Mouse (Mus musculus) erythroblast, embryonic 14.5 days (primary cell): ENCODE measurements around the gene Hipk4.

Source experiments
- GATA1 ChIP-seq: IDR thresholded peaks from 2 replicates; pipeline ENCODE4 v1.6.1; 2012; ENCODE audit warnings: low read length, inconsistent platforms, mixed read lengths
- TAL1 ChIP-seq: IDR thresholded peaks from 3 replicates; pipeline ENCODE4 v1.6.1; 2012; ENCODE audit warnings: low read length, inconsistent platforms, mixed read lengths

DNA sequence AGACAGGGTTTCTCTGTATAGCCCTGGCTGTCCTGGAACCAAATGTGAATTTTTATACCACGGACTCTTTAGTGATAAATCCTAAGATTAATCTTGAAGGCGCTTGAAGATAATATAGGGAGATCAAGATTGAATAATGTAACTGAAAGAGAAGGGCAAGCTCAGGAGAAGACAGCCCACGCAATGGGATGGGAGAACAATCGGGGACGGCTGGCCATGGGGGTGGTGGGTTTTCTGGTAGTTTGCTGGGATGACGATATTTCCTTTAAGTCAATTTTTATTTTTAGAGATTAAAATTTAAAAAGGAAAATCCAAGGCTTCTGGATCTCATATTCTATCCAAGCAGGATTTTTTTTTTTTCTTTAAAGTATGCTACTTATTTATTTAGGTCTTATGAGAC, 20.0 kb downstream of the Hipk4 start:
- no peak for TF ChIP-seq TAL1
- TF ChIP-seq GATA1 = no peak
